Mouse (Mus musculus): ENCODE measurements around the gene Plekhm3. TPM values are rescaled to one million over a fixed set of nuclear protein-coding genes. Genes with fewer than 3 reads are reported as not detected.
"Not testable (repeated sequence)": the region's sequence is repeated elsewhere in the genome, so short reads cannot be mapped to it uniquely, and the experiment has no call there.

Plekhm3 gene
- 10 to 100 TPM; 37.1 to 46.7 (median 41.8) TPM for total RNA-seq (2022)

DNA sequence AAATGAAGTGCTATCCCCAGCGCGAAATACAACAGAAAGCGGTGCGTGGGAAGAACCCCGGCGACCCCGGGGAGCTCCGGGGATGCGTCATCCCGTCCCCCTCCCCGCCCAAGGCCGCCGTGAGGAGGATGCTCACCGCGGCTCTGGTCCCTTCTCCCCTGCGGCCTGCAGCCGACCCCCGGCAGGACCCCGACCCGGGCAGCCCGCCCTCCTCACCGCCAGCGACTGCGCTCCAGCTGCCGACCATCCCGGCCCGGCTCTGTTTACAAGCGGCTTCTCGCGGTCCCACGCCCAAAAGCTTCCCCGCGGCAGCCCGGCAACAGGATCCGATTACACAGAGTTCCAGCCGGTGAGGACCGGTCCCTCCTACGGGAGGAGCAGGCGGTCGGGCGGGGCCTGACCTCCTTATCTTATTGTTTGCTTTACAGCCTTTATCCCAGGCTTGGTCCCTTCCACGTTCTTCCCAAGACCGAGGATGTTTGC, at the start of gene Plekhm3:
Plekhm3 (minus strand) TSS at position 346 of the 483 bp plus-strand sequence.
- peak; percentile 76 to 80 for DNase-seq (ENCODE audit: low spot score in 2 of 2)

DNA sequence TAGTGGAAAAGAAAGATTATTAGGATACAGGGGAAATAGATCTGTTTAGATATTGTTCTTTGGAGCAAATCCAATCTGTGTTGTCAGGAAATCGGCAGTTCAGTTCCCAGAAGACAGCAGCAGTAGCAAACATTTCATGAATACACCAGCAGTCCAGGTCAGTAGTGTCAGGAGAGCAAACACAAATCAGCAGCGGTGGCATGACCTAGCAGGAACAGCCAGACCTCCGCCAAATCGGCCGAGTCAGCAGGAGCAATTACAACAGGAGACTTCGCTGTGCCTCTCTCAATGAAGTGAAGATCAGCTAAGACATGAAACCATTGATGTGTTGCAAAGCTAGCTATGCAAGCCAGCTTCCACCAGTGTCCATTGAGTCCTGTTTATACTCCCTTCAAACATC, 49.0 kb upstream of the Plekhm3 start:
- DNase-seq (ENCODE audit: low spot score in 2 of 2): no peak

DNA sequence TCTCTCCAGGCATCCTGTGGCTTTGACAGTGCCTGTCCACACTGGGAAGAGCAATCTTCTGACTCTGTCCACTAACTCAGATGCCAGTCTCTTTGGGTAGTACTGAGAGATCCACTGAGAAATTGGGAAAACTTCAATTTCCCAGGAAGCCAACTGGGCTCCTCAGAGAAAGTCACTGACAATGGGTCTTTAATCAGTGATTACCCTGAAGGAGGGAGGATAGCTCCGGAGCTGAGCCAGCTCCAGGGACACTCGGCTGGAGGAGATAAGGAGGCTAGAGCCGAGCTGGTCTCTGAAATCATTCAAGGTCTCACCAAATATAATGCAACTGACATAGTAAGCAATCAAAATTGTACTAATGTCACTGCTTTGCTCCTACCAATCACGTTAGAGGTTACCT, 47.9 kb upstream of the Plekhm3 start:
- no peak for DNase-seq (ENCODE audit: low spot score in 2 of 2)

DNA sequence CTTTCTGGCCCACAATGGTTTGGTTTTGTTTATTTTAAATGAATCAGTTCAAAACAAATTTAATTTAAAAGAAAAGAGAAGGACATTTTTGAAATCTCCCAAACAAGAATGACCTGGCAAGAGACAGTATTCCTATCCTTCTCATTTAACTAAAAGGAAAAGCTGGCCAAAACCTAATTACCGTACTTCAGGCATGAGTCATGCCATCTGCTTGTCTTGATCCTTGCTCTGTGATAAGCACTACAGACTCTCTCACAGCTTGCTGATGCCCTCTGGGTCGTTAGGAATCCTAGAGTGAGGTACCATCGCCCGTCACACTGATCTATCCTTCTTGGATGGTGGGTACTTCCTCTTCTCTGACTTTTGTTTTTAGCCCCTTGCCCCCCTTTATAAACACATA, 36.6 kb upstream of the Plekhm3 start:
- no peak for DNase-seq (ENCODE audit: low spot score in 2 of 2)

DNA sequence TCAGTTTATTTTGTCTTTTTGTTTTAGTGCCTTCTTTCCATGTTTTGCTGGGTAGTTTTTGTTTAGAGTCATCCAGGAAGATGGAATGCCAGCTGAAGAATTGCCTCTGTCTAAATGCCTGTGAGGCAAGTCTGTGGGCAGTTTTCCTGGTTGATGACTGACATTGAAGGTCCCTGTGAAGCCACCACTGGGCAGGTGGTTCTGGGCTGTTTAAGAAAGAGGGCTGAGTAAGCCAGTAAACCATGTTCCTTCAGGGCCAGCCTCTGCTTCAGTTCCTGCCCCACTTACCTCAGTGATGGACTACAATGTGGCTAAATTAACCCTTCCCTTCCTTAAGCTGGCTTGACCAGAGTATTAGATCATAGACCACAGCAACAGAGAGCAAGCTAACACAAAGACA, 31.6 kb upstream of the Plekhm3 start:
- no peak for DNase-seq (ENCODE audit: low spot score in 2 of 2)

DNA sequence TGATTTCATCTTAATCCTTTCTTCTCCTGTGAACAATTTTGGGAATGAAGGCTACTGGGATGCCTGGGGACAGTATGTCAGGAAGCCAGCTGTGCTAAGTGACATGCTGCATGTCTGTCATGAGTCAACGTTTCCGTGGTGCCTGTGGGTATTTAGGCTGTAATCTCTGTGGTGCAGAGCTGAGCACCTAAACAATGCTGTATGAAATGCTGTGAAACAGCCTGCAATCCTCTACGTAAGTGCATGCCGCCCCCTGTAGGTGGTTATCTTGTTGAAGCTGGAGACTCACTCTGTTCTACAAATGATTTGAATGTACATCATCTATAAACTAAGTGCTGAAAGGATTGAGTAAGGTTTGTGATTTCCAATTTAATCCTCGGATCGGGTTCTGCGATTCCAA, 29.5 kb upstream of the Plekhm3 start:
- DNase-seq (ENCODE audit: low spot score in 2 of 2): peak; percentile 35 to 76

DNA sequence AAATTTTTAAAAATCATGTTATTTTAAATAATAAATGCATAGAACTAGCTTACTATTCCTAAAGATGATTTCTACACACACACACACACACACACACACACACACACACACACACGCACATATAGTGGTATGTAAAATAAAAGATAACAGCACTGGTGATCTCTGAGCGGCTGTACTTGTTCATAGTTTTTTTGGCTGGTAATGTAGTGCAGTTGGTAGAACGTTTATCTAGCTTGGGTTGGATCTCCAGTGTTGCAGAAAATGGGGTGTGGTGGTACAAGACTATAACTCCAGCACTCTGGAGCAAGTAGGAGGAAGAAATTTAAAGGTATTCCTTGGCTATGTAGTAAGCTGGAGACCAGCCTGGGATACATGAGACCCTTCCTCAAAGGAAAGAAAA, 26.6 kb upstream of the Plekhm3 start:
- DNase-seq (ENCODE audit: low spot score in 2 of 2): no peak

DNA sequence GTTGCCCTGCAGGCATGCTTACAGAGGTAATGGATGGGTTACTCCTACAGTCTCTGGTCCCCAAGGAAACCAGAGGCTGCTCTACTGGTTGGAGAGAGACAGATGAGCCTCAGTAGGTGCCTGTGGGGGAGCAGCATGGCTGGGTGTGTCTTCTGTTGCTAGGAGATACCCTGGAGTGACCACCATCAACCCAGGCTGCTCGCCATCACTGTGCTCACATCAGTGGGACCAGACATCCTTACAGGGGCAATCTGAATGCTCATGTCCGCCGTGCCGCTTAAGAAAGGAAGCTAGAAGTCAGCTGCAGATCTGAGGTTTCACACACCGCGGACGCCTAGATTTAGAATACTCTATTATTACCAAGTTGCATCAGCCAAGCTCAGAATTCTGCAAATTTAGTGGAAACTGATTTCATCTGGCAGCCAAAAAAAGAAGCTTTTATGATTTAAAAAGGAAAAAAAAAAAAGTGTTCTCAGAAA, 21.7 kb upstream of the Plekhm3 start:
- DNase-seq (ENCODE audit: low spot score in 2 of 2): peak; percentile 15

DNA sequence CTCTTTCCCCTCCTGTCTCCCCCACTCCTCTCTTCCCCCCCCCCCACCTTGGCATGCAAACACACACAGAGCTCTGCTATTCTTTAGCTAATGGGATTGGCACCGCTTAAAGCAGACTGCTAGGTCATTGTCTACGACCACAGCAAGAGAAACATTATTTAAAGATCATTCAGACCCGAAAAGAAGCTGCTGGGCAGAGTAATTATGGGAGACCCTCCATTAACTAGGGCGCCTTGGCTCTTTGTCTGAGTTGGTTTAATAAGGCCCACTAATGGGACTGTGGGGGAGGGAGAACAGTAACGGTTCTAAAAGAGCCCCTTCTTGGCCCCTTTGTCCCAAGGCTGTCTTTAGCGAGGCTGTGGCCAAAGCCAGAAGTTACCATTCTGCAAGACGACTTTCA, 18.7 kb upstream of the Plekhm3 start:
- DNase-seq (ENCODE audit: low spot score in 2 of 2): no peak

DNA sequence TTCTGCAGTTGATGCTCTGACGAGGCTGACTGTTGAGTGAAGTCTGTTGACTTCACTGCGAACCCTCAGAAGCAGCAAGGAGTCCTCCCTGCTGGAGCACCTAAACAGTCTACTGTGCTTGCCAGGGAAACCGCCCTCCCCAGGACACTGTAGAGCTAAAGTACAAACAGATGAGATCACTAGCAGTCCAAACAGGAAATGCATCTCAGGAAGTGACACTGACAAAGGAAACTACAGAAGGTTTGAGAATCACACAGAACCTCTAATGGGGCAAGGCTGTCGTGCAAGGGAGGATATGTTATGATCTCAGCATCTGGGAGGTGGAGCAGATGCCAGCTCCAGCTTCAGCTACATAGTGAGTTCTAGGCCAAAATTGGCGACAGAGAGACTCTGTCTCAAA, 14.1 kb upstream of the Plekhm3 start:
- no peak for DNase-seq (ENCODE audit: low spot score in 2 of 2)

DNA sequence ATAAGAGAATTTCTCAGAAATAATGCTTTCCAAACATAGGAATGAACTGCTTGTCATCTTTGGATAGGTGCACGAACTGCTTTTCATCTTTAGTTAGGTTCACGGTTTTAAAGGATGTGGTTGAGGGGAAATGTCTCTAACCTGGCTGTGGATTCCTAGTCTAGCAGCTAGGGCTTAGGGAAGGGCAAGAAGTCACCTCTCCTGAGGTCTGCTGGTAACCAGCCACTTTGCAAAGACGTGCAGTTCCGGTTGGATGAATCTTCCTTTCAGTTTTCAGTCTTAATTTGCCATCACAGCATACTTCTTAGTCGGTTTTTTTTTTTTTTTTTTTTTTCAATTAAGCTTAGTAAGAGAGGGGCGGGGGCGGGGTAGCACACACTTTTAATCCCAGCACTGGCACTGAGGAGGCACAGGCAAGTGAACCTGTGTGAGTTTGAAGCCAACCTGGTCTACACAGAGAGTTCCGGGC, 431 bp upstream of the Plekhm3 start:
- DNase-seq (ENCODE audit: low spot score in 2 of 2): no peak

DNA sequence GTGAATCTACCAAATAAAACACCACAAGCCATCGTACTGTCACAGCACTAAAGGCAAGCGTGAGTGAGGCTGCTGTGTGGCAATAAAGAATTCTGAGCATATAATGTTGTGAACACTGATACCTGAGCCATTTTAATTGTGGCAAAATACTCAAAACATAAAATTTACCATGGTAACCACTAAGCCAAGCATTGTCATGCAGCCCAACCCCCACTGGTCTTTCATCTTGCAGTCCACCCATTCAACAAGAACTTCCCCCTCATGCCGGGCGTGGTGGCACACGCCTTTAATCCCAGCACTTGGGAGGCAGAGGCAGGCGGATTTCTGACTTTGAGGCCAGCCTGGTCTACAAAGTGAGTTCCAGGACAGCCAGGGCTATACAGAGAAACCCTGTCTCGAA, 1.8 kb downstream of the Plekhm3 start:
- not testable (repeated sequence) for DNase-seq (ENCODE audit: low spot score in 2 of 2)

DNA sequence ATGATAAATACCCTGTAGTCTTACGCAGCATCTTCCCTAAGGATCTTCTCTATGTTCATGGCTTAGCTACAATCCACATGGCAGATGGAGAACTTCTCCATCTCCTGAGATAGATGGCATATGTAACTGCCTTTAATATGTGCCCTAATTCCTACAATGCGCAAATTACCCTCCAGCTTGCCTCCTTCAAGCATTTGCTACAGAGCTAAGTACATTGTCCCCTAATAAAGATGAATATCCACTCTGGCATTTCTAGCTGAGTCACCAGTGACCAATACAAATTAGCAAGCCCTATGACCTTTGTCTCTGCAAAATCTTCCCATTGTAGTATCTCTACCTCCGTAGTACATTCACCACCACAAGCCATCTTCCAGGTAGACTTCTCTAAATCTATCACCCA, 6.4 kb downstream of the Plekhm3 start:
- DNase-seq (ENCODE audit: low spot score in 2 of 2): no peak

DNA sequence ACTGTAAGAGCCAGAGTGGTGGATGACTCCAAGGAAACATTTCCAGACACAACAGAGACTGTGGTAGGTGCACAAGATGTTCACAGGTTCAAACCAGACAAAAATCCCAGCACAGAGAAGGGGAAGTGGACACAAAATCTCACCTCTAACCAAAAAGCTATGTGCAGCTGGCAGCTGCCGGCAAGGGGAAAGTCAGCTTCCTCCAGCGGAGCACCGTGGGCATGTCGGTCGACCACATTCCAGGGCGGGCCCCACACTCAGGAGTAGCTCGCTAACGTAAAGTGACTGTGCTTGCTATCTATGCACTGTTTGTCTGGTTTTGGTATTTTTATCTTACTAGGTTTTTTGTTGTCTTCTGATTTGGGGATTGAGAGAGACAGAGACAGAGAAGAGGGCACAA, 7.2 kb downstream of the Plekhm3 start:
- no peak for DNase-seq (ENCODE audit: low spot score in 2 of 2)

DNA sequence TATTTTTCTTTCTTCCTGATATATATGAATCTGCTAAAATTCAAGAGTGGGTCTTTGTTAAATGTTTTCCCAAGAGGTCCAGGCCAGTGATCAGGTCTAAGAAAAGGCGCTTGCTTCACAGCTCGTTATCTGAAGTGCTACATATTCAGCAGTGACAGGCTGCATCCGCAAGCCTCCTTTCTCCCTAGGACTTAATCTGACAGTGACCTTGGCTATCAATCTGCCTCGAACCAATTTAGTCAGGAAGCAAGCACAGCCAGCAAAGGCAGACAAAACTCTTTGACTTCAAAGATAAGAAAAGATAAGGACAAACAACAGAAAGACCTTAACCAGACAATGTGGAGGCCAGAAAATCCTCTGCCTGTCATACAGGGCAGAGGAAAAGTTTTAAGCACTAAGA, 10.5 kb downstream of the Plekhm3 start:
- no peak for DNase-seq (ENCODE audit: low spot score in 2 of 2)

DNA sequence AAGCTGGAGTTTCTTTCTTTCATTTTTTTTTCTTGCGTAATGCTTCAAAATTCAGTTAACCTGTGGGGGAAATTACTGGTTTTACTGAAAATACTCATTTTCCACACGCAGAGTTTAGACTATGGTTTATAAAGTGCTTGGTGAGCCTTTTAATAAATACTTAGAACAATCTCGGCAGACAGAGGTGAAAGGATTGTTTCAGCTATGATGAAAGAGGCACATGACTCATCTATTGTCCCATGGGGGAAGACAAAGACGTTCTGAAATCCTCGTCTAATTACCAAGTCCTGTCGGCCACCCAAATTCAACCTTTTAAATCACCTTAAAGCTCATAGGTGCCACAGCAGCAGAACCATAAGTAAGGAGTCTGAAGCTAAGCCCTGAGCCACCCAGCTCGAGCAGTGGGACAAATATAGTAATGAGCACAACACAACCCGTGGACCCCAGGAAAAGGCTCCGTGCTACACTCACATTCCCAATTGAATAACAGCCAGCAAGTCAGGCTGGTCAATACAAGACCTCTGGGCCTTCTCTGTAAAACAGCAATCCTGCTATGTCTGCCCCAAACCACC, 11.3 kb downstream of the Plekhm3 start:
- no peak for DNase-seq (ENCODE audit: low spot score in 2 of 2)

DNA sequence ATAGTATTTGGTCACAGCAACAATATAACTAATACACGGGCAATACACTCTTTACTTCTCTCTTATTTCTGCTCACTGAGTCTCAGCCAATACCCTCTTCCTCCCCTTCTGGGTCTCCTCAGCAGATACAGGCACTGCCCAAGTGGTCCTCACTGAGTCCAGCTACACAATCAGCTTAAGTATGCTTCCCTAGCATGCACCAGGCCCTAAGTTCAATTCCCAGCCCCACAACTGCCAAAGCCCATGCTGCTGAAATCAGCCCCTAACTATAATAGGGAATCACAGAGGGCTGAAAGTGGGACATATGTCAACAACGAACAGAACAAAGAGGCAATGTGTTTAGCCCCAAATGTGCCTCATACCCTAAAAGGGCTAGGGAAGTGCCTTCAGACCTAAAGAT, 11.9 kb downstream of the Plekhm3 start:
- DNase-seq (ENCODE audit: low spot score in 2 of 2): no peak

DNA sequence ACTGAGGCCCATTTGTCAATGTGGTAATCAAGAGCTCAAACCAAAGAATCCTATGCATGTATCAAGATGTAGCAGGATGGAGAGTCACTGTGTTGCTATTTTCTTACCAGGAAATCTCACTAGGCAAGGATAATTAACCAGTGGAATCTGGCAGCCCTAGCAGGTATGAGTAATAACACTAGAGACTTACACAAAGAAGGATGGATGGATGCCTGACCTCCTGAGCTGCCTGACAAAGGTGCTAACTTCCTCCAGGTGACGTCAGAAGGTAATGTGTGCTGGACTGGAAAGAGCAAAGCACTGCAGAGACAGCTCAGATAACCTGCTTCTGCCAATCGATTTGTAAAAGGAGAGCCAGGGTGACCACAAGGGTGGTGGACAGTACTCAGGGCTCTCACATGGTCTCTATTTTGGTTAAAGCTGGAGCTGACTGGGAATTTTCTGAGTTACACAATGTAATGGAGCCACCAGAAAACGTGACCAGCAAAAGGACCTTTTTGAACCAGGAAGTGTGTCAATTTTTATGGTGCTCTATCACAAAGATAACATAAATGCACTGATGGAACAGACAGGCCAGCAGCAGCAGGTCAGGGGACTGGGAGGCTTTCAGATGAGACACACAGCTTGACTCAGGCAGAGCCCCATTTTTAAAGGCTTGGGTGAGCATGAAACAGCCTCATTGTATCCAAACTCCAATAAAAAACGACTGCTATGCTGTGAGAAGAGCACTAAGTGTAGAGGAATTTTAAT, 14.4 kb downstream of the Plekhm3 start:
- no peak for DNase-seq (ENCODE audit: low spot score in 2 of 2)

DNA sequence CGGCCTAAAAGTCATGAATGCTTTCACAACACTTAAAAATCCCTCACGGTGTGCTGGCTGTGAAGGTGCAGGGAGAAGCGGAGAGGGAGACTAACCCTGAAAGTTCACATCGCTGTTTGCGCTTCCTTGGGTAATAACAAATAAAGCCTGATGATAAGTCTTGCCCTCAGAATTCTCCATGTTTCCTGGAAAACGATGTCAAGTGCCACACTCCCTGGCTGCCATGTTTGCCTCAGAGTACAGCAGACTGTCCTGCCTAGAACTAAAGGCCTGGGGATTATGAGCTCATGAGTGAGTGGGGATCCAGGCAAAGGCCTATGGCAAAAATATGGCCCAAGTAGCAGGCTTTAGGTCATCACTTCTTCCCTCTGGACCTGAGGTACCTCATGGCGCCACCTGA, 17.7 kb downstream of the Plekhm3 start:
- no peak for DNase-seq (ENCODE audit: low spot score in 2 of 2)

DNA sequence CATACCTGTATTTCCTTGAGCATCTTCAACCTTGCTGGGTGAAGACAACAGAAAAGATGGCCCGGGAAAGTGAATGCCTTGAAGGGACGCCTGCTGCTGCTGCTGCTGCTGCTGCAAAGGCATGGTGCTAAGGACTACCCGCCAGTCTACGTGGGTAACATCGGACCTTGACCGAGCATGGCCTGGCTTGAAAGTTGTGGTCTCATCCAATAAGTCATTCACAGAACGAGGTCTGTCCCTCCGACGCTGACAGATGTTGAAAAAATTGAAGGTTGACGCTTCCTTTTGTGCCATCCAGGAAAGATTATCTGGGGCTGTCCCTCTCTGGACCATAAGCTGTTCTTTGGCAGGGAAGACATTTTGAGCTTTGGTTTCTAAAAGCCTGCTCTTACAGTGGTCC, 18.9 kb downstream of the Plekhm3 start:
- DNase-seq (ENCODE audit: low spot score in 2 of 2): no peak

DNA sequence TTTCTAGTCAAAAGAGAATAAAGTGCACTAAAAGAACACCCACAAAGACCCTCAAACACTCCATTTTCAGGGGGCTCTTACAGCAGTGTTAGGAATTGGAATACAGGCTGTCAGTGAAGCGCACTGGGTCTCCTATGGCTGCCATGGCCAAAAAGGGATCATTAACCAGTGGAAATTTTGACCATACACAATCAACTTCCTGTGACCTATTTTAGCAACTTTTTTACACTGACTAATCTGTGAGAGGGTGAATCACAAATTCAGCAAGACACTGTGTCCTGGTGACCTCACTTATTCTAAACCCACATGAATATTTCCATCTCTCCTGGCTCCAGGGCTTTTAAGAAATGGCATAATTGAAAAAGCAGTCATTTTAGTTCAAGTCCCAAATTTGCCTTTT, 23.7 kb downstream of the Plekhm3 start:
- DNase-seq (ENCODE audit: low spot score in 2 of 2): no peak

DNA sequence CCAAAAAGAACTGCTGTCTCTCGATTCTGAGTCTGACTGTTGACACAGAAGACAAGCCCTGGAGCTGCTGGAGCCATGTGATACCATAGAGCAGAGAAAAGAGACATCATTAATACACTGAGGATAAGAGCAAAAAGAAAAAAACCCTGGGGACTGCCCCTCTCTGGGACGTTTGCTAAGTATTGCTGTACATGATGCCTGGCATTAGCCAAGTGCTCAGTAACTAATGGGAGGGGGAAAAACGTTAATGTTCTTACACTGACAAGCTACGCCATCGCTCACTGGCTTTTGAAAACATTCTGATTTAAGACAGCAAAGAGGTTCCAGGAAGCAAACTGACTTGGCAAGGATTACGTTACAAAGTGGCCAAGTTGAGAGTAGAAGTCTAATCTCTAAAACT, 26.5 kb downstream of the Plekhm3 start:
- DNase-seq (ENCODE audit: low spot score in 2 of 2): no peak

DNA sequence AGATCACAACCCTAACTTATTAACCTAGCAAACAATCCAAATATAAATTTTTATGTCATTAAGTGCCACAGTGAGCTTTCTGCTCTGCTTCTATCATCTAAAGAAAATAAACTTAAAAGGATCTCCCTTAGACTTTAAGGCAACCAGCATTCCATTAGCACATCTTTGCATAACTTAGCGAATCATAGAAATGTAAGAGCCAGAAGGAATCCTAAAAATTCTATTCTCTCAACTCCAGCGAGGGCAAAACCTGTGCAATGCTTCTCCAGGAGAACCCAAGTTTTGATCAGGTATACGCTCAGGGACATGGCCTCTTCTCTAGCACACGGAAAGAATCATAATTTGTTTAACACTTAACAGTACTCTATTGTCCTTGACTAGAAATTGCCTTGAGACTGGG, 27.0 kb downstream of the Plekhm3 start:
- no peak for DNase-seq (ENCODE audit: low spot score in 2 of 2)
